Mouse (Mus musculus) natural killer cell, adult 2 months (primary cell): Measurements from ENCODE around the gene Shmt2.

Experiments used
- DNase-seq, 2 experiments: peaks; one replicate each; pipeline ENCODE4 v3.0.0; 2022; ENCODE audit warnings: low spot score in 2 of 2

Gene Shmt2

DNA sequence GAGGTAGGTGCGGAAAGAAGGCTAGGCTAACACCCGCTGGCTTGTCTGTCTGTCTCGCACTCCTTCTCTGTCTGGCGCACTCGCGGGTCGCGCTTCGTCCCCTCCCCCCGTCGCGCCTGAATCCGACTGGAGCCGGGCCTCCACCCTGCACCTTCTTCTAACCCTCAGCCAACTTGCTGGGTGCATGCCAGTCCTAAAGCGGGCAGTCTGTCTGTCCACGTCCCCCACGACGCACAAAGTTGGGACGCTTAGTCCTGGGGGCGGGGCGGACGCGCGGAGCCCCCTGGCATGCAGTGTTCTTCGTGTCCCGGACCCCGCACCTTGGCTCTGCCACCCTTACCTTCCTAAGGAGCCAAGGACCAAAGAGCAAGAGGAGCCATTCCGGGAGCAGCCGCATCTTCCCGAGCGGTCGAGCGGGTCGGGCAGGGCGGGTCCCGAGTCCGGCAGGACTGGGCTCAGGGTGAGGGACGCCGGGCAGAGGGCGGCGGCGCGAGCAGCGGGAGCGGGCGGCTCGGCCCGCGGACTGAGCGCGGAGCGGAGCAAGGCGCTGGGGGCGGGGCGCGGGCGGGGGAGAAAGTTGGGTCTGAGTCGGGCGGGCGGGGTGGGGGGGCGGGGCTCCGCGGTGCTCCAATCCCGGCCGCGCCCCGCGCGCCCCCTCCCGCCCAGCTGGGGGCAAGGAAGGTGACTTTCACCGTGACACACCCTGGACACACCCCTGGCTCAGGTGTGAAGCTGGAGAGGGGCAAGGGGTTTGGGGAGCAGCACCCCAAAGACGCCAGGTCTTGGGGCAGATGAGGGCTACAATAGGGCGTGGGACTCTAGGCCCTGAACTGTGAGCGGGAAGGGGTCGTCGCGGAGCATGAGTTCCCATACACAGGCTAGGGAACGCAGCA is 12.0 kb upstream of the Shmt2 start, which contains the start of gene Nxph4:
Gene Nxph4, minus strand, starts transcription at position 524 of the 893 bp plus-strand sequence.
- DNase-seq, result no peak

- no peak for DNase-seq
These were observed 9.3 kb upstream of the Shmt2 start for GRCm38 (mm10) chr10:127531548-127531947.

DNA sequence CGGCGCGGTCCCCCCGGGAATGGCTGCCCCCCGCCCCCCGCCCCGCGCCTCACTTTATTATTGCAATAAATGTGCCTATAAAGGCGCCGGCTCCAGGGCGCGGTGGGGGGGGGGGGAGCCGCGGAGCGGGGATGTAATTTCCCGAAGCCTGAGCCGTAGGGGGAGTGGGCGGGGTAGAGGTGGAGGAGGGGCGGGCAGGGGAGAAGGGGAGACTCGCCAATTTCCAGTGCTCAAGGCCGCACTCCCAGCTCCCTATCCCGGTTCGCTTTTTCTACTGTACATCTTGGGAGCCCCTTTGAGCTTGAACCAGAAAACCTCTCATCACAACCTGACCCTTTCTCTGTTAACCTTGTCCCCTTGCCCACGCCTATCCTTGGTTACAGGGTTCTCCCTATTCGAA is 8.7 kb upstream of the Shmt2 start:
- no peak for DNase-seq

GRCm38 (mm10) chr10:127527481-127527880 is 5.2 kb upstream of the Shmt2 start:
- DNase-seq, result no peak

DNA sequence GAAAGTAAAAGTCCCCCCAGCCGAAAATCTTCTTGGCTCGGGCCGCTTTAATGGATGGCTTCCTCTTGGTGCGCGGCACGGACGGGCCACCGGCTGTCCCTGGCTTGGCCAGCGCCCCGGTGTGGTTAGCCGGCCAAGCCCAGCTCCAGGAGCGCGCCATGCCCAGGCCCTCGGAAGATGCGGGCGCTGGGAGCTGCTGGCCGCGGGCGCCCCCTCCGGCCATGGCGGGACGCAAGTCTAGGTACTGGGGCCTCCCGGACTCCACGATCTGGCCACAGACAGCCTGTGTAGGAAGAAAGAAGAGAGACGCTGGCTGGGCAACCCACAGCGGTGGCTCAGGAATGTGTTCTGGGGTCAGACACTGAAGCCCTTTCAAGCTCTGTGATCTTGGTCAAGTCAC is 4.4 kb upstream of the Shmt2 start:
- DNase-seq, result peak in 1 of 2 experiments; percentile 35

GRCm38 (mm10) chr10:127526048-127526447 is 3.8 kb upstream of the Shmt2 start:
- DNase-seq, result no peak

DNA sequence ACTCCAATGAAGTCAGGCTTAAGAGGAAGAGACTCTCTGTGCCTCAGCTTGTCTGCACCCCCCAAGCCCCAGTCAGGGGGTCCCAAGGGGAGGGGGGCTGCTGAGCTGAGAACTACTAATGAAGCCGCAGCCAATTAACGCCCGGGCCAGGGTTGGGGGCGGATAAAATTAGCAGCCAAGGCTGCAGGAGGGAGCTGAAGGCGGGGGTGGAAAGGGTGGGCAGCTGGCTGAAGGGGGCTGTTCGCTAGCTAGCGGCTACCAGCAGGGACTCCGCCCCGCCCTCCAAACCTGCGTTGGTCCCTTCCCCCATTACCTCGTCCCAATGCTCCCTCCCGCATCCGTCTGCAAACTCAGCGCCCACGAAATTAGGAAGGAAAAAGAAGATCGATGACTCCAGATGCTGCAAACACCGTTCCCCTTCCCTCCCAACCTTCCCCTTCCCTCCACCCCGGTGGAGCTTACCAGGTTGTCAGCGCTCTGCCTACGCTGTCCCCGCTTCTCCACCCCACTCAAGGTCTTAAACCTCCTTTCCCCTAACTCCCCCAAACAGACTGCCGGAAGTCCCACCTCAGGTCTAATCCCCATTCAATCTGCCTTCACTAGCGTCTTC is 2.5 kb upstream of the Shmt2 start:
- DNase-seq, result no peak

DNA sequence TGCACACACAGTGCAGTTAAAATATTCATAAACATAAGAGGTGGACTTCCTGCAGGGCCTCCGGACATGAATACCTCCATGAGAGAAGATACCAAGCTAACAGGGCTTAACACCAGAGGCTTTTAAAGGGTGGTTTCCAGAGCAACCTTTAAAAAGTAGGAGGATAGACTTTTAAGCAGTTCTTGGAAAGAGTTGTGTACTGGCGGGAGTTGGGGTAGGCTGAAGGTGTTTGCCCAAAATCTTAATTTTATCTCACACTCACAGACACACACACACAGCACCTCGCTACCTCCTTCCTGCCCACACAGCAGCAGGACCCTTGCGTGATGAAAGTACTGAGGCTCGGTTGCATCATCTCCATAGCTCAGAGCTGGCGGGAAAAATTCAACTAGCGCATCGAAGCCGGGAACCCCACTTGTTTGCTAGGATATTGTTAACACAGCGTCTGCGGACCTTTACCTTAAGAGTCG is 598 bp downstream of the Shmt2 start:
- DNase-seq, result no peak

- no peak for DNase-seq
These were observed 1.4 kb downstream of the Shmt2 start for GRCm38 (mm10) chr10:127520714-127521357.

DNA sequence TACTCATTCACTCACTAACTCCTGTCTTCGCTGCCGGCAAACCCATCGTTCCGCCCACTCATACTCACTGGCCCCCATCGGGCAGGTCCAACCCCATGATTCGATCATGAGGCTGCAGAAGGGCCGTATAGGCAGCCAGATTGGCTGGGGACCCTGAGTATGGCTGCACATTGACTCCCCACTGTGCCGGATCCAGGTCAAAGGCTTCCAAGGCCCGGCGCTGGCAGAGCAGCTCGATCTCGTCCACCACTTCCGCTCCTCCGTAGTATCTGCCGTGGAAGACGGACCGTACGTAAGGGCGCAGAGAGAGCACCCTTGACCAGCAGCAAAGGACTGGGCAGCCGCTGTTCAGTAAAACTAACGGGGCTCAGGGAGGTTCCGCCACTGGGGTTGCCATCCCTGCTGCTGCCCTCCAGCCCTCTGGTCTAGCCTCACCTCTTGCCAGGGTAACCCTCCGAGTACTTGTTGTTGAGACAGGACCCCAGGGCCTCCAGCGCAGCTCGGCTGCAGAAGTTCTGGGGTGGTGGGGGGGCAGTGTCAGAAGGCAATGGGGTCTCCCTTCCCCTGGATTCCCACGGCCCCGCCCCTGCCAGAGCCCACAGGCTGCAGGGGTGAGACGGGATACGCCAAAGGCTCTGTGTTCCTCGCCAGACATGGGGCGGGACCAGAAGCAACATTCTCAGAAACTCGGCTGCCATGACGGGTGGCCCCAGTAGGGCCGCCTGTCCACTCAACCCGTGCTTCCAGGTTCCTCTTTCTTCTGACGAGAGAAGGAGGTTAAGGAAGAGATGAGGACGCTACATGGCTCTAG is 2.1 kb downstream of the Shmt2 start:
- no peak for DNase-seq

- DNase-seq, result no peak
These were observed 3.1 kb downstream of the Shmt2 start for GRCm38 (mm10) chr10:127519041-127519701.

GRCm38 (mm10) chr10:127517941-127518340 is 4.3 kb downstream of the Shmt2 start:
- DNase-seq, result no peak

GRCm38 (mm10) chr10:127516576-127517260 is 5.5 kb downstream of the Shmt2 start:
- DNase-seq, result no peak

DNA sequence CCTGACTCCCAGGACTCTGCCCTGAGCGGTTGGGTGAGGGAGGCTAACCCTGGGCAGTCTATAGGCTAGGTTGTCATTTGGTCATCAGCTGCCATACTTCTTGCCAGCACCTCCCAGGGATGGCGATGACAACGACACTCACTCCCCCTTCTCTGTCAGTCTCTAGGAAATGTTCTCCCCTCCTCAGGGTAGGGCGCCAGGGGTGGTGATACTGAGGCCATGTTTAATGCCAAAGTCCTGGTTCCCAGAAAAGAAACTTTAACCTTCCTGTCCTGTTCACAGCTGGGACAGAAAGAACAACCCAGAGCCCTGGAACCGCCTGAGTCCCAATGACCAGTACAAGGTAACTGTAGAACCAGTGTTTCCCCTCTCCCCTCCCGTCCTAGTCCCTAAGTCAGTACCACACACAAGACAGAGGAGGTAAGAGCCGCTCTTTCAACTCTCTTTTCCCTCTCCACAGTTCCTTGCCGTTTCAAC is 6.2 kb downstream of the Shmt2 start:
- no peak for DNase-seq

- no peak for DNase-seq
These were observed 6.8 kb downstream of the Shmt2 start for GRCm38 (mm10) chr10:127515271-127515982.

DNA sequence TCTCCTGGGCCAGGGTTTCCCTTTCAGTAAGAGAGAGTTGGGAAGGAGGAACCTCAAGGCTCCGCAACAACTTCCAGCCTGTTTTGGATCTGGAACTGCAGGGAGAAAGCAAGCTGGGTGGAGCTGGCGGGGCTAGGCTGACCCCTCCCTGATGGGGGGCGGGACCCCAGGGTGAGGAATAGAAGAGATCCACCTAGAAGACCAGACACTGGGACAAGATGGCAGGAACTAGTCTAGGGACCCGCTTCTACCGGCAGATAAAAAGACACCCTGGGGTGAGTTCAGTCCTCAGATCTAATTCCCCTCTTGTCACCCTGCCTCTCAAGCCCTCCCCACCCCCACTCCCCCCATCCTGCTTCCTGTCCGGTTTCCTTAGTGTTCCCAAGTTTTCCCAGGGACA is 7.5 kb downstream of the Shmt2 start, which contains the start of gene Ndufa4l2:
Gene Ndufa4l2, plus strand, starts transcription at position 204 of the 400 bp plus-strand sequence.
- no peak for DNase-seq

DNA sequence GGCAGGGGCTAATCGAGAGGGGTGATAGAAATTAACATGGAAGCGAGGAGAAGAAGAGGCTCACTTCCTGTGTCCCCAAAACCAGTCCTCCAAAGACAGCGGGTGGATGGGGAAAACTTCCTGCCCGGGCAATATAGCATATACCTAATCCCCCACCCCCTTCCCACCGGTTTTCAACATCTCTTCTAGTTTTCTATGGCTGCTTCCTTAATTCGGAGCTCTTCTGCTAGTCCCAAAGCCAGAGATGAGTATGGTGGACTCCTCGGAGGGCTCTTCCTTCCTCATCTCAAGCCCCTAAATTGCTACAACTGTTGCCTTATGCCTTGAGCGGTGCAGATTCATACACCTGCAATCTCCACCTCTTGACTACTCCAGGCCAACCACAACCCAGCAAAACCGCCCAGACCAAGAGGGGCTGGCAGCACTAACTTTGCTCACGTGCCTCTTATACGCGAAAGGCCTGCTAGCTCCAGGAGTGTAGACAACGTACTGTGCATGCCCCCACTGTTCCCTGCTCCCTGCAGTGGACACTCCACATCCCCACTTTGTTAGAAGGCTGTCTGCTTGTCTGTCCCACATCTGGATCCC is 8.0 kb downstream of the Shmt2 start:
- no peak for DNase-seq

- no peak for DNase-seq
These were observed 8.6 kb downstream of the Shmt2 start for GRCm38 (mm10) chr10:127513501-127514091.

DNA sequence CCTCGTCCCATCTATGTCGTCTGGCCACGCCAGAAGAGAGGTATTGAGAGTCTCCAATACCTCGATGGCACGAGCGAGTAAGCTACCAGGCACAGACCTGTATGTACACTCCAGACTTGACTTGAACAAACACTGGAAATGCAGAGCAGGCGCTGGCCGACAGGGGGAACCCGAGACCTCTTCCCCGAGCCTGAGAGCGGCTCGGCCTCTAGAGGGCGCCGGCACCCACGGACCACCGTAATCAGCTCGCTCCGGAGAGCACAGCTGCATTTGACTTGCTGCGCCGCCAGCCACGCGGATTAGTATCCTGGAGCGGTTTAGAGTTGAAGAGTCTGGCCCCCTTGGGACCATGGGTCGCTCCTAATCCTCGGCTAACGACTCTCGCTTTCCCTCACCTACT is 9.4 kb downstream of the Shmt2 start:
- peak; percentile 91 to 94 for DNase-seq
